Mouse (Mus musculus): ENCODE measurements around the gene Ifitm5.

DNA sequence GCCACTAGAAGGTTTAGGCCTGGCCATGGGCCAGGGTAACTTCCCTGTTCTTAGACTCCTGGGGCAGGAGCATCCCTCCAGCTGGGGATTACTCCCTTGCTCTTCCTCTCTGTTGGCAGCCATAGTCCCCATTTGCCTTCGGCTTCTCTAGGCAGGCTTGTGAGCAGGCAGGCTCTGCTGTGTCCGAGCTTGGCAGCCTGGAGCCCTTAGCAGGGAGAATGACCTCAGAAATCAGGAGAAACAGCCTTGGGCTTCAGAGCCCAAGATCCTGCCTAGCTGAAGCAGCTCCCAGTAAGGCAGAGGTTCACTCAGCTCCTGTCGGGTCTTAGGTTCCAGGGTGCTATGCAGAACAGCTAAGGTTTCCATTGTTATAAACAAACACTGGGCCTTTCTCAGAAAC is 51.0 kb downstream of the Ifitm5 start:
- TF ChIP-seq GATA1 (IDR thresholded peaks at IDR 0.05; ENCODE audit: borderline replicate concordance, low read length) (no peak), FLI1 (IDR thresholded peaks at IDR 0.05; ENCODE audit: low read length) (no peak)

Data from megakaryocyte, embryonic 14.5 days (primary cell).